Mouse (Mus musculus) liver, embryonic 13.5 days (tissue): ENCODE measurements around the gene Bmper. TPM values are rescaled to one million over a fixed set of nuclear protein-coding genes. Genes with fewer than 3 reads are reported as not detected.

ENCODE experiments used
- ATAC-seq: fragments of 200-750 bp; cut with Nextera tagmentation; 2 replicates; pipeline ENCODE4 v1.8.0; 2017; ENCODE audit warnings: low read depth, mild to moderate bottlenecking, moderate number of reproducible peaks, moderate library complexity
- DNase-seq: peaks from one replicate; pipeline ENCODE4 v3.0.0; 2022
- H3K27ac ChIP-seq: fragments of 300-500 bp; sonication (generic); 2 replicates; pipeline ENCODE4 v1.5.1; 2015; ENCODE audit warnings: moderate library complexity, mild to moderate bottlenecking, inconsistent platforms
- H3K27me3 ChIP-seq: fragments of 300-500 bp; sonication (generic); 2 replicates; pipeline ENCODE4 v1.6.1; 2015; ENCODE audit warnings: mild to moderate bottlenecking, inconsistent platforms
- H3K36me3 ChIP-seq: fragments of 300-500 bp; sonication (generic); 2 replicates; pipeline ENCODE4 v1.6.1; 2015; ENCODE audit warnings: mild to moderate bottlenecking, inconsistent platforms
- H3K4me1 ChIP-seq: fragments of 300-500 bp; sonication (generic); replicated peaks from 2 replicates; pipeline ENCODE4 v1.6.1; 2015; ENCODE audit warnings: inconsistent platforms
- H3K4me2 ChIP-seq: fragments of 300-500 bp; sonication (generic); 2 replicates; pipeline ENCODE4 v1.6.1; 2015; ENCODE audit warnings: inconsistent platforms, mild to moderate bottlenecking, moderate library complexity
- H3K4me3 ChIP-seq: fragments of 300-500 bp; sonication (generic); replicated peaks from 2 replicates; pipeline ENCODE4 v1.5.1; 2015; ENCODE audit warnings: mild to moderate bottlenecking, inconsistent platforms
- H3K9ac ChIP-seq: fragments of 300-500 bp; sonication (generic); 2 replicates; pipeline ENCODE4 v1.6.1; 2015; ENCODE audit warnings: mild to moderate bottlenecking, inconsistent platforms
- H3K9me3 ChIP-seq: fragments of 300-500 bp; sonication (generic); replicated peaks from 2 replicates; pipeline ENCODE4 v1.6.1; 2016; ENCODE audit warnings: inconsistent platforms
- WGBS: fragments of 180-500 bp; shearing (Covaris S2); methylation state at CpG from one replicate; pipeline ENCODE4 v1.1.7; 2015; ENCODE audit not compliant: insufficient replicate concordance; 5-methylcytosine and 5-hydroxymethylcytosine counted together
- polyA plus RNA-seq: library from polyadenylated mRNA; unstranded; fragments of >200 nt; fragmentation: Nextera tagmentation; extraction: Ambion mirVana; gene quantifications from 2 replicates; pipeline ENCODE4 v1.2.1, GENCODE M21; 2015

Bmper gene
- polyA plus RNA-seq, 1 experiment from 2014 or later, result 0.28 TPM

DNA sequence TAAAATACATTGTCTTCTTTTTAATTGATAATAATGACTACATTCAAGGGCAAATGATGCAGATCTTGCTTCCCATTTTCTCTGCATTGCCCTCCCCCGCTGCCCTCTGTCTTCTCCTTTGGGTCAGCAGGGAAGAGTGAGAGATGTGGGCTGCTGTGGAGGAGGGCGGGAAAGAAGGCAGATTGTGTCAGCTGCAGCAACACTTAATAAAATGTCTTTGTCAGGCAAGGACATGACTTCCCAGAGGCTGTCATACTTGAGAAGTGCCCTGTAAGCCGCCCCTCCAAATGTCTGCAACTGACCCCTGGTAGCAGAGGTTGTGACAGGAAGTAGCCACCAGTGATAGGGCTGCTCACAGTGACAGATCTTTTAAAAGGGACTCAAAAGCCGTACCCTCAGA, 83.3 kb downstream of the Bmper start:
- no peak for DNase-seq
- no peaks in the 10 kb centered on the region for H3K9me3 ChIP-seq
- no peaks in the 10 kb centered on the region for H3K4me1 ChIP-seq
- H3K4me2 ChIP-seq, result no peak overlapping the region
- no peak overlapping the region for H3K4me3 ChIP-seq
- 44% methylated on average over 4 of the region's 4 CpGs for WGBS
- H3K27me3 ChIP-seq, result no peaks in the 10 kb centered on the region
- ATAC-seq, result no peak
- H3K9ac ChIP-seq, result no peak overlapping the region
- no peaks in the 10 kb centered on the region for H3K36me3 ChIP-seq
- no peak overlapping the region for H3K27ac ChIP-seq

DNA sequence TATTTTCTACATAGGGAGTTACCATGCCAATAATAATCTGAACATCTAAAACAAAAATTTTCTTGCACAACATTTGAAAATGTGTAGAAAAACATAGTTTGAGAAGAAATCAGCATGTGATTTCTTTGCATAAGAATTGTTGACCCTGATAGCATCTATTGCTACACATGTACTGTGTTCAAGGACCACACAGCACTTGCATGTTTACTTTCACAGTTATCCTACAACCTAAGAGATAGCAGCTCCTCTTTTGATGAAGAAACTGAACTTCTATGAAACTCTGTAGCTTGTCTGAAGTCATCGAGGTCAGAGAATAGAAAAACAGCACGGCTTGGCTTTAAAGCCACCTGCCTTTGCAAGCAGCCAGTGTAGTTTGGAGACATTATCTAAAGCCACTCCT, 85.0 kb downstream of the Bmper start:
- no peak for DNase-seq
- no peaks in the 10 kb centered on the region for H3K36me3 ChIP-seq
- no peak overlapping the region for H3K4me2 ChIP-seq
- H3K4me1 ChIP-seq, result no peaks in the 10 kb centered on the region
- WGBS, result 53% methylated on average over 2 of the region's 2 CpGs
- no peaks in the 10 kb centered on the region for H3K27me3 ChIP-seq
- H3K9ac ChIP-seq, result no peak overlapping the region
- ATAC-seq, result no peak
- H3K9me3 ChIP-seq, result no peaks in the 10 kb centered on the region
- no peak overlapping the region for H3K4me3 ChIP-seq
- no peak overlapping the region for H3K27ac ChIP-seq

DNA sequence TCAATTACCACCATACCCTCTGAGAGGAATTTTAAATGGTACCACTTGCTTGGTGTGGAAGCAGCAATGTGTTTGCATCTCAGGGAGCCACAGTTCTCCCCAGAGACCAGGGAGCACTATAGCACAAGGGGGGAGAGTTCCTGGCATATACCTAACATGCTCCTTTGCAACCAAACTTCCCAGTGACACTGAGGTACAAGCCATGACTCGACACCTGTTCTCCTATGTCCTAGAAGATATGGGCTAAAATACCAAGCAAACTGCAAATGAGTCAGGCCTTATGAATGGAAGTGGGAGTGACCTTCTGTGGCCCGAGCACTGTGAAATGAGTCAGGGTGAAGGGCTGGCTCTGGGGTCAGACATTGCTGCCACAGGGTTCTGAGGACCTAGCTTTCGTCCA, 88.1 kb downstream of the Bmper start:
- Histone ChIP-seq H3K36me3 (no peaks in the 10 kb centered on the region), H3K27ac (no peak overlapping the region), H3K4me2 (no peak overlapping the region), H3K9ac (no peak overlapping the region), H3K9me3 (no peaks in the 10 kb centered on the region), H3K27me3 (no peaks in the 10 kb centered on the region), H3K4me1 (no peaks in the 10 kb centered on the region), H3K4me3 (no peak overlapping the region)
- 50% methylated on average over 3 of the region's 3 CpGs for WGBS
- no peak for DNase-seq
- ATAC-seq, result no peak

DNA sequence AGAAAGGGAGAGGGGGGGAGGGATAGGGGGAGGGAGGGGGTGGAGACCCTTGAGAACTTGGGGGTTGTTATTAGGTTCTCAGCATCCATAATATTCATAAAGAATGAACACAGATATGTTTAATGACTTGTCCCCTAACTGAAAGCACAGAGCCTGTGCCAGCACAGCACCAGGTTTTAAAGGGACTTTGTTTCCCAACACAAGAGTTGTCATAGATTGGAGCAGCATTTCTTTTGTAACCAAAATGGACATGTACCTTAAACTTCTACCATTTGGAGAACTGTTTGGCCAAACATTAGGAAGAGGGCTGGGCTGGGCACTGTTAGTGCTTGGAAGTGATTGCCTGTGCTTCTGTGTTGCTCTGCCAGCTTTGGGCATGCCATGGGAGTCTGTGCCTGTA, 89.1 kb downstream of the Bmper start:
- Histone ChIP-seq H3K36me3 (no peaks in the 10 kb centered on the region), H3K27ac (no peak overlapping the region), H3K9ac (no peak overlapping the region), H3K4me2 (no peak overlapping the region), H3K27me3 (no peaks in the 10 kb centered on the region), H3K9me3 (no peaks in the 10 kb centered on the region), H3K4me3 (no peak overlapping the region), H3K4me1 (no peaks in the 10 kb centered on the region)
- ATAC-seq, result no peak
- DNase-seq, result no peak

DNA sequence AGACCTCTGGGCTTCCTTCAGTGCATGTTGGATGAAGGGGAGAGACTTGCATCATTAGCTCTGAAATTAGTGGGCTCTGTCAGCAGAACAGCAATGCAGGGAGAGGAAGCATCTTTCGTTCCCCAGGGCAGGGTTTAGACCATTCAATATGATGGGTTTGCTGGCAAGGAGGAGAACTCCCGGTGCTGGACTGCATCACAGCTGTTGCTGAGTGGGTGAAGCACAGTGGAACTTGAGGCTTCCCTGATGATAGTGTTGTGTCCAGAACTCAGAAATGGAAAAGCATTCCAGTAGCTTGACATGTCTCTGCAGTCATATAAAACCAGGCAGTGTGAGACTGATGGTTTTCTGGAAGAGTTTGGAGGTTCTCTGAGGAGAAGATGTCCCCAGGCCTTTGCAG, 90.0 kb downstream of the Bmper start:
- Histone ChIP-seq H3K9ac (no peak overlapping the region), H3K4me2 (no peak overlapping the region), H3K4me1 (no peaks in the 10 kb centered on the region), H3K36me3 (no peaks in the 10 kb centered on the region), H3K27ac (no peak overlapping the region), H3K4me3 (no peak overlapping the region), H3K9me3 (no peaks in the 10 kb centered on the region), H3K27me3 (no peaks in the 10 kb centered on the region)
- DNase-seq, result no peak
- 37% methylated on average over 2 of the region's 2 CpGs for WGBS
- no peak for ATAC-seq

- Histone ChIP-seq H3K4me3 (no peak overlapping the region), H3K27ac (no peak overlapping the region), H3K27me3 (no peaks in the 10 kb centered on the region), H3K4me2 (no peak overlapping the region), H3K9me3 (no peaks in the 10 kb centered on the region), H3K4me1 (no peaks in the 10 kb centered on the region), H3K9ac (no peak overlapping the region), H3K36me3 (no peaks in the 10 kb centered on the region)
- WGBS, result 78% methylated on average over 5 of the region's 5 CpGs
- ATAC-seq (no peak), DNase-seq (no peak)
Measured at GRCm38 (mm10) chr9:23315631-23316330, 92.9 kb downstream of the Bmper start.

DNA sequence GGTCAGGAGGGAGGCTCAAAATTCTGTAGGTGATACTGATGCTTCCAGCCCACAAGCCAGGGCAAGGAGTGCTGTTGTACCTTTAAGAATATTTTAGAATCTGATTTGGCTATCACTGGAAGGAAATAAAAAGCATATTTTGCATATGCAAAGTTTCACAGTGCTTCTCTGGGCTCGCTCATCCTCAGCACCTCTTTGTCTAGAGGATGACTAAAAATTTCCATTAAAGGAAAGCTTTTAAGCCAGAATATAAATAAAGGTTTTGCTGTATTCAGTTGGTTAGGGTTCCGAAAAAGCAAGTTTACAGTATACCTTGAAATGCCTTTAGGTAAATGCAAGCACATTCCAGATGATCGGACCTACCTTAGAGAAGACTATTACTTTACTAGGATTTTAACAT, 105.0 kb downstream of the Bmper start:
- Histone ChIP-seq H3K4me1 (no peaks in the 10 kb centered on the region), H3K9ac (no peak overlapping the region), H3K4me2 (no peak overlapping the region), H3K36me3 (no peaks in the 10 kb centered on the region), H3K27ac (no peak overlapping the region), H3K27me3 (no peaks in the 10 kb centered on the region), H3K9me3 (no peaks in the 10 kb centered on the region), H3K4me3 (no peak overlapping the region)
- 69% methylated on average over 3 of the region's 3 CpGs for WGBS
- no peak for ATAC-seq
- no peak for DNase-seq

GRCm38 (mm10) chr9:23333041-23333622, 110.3 kb downstream of the Bmper start:
- Histone ChIP-seq H3K36me3 (no peaks in the 10 kb centered on the region), H3K27ac (no peak overlapping the region), H3K4me1 (no peaks in the 10 kb centered on the region), H3K9ac (no peak overlapping the region), H3K4me2 (no peak overlapping the region), H3K27me3 (no peaks in the 10 kb centered on the region), H3K9me3 (no peaks in the 10 kb centered on the region), H3K4me3 (no peak overlapping the region)
- ATAC-seq (no peak), DNase-seq (no peak)
- 55% methylated on average over 3 of the region's 3 CpGs for WGBS

- no peak overlapping the region for H3K4me3 ChIP-seq
- DNase-seq (no peak), ATAC-seq (no peak)
- H3K4me2 ChIP-seq, result no peak overlapping the region
- H3K36me3 ChIP-seq, result no peaks in the 10 kb centered on the region
- H3K27ac ChIP-seq, result no peak overlapping the region
- H3K9me3 ChIP-seq, result no peaks in the 10 kb centered on the region
- no peaks in the 10 kb centered on the region for H3K4me1 ChIP-seq
- H3K9ac ChIP-seq, result no peak overlapping the region
- H3K27me3 ChIP-seq, result no peaks in the 10 kb centered on the region
Measured at GRCm38 (mm10) chr9:23340551-23340950, 117.7 kb downstream of the Bmper start.

DNA sequence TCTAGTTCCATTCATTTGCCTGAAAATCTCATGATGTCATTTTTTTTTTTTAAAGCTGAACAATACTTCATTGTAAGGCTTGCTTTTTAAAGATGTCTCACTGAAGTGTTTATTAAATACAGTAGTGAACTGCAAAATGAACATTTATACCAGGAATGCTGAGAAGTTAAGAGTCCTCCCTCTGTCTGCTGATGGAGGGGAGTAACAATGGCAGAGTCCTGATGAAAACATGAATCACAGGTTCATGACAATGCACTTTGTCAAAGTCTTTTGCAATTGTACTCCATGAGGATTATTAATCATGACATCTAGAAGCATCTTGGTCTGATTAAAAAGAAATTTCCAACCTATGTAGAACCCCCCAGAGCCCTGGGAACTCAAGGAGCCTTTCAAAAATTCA, 118.4 kb downstream of the Bmper start:
- no peaks in the 10 kb centered on the region for H3K27me3 ChIP-seq
- H3K4me3 ChIP-seq, result no peak overlapping the region
- H3K27ac ChIP-seq, result no peak overlapping the region
- no peak overlapping the region for H3K9ac ChIP-seq
- no peaks in the 10 kb centered on the region for H3K4me1 ChIP-seq
- no peak overlapping the region for H3K4me2 ChIP-seq
- ATAC-seq, result no peak
- no peaks in the 10 kb centered on the region for H3K36me3 ChIP-seq
- no peaks in the 10 kb centered on the region for H3K9me3 ChIP-seq
- no peak for DNase-seq

DNA sequence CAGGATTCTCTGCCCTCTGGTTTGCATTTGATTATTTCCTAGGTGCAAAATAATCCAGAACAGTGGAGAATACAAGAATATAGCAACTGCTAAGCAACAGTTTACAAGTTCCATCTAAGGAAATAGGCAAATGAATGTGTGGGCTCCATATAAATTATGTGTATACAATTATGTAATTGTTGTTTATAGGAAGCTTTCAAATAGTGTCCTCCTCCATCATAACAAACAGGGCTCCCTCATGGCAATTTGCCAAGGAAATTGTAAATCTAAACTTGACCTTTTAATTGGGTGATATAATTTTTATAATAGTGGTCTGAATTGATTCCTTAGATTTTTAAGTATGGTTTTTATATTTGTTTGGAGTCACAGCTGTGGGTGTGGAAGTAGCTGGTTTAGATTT, 121.5 kb downstream of the Bmper start:
- DNase-seq (no peak), ATAC-seq (no peak)
- Histone ChIP-seq H3K4me2 (no peak overlapping the region), H3K36me3 (no peaks in the 10 kb centered on the region), H3K9ac (no peak overlapping the region), H3K27ac (no peak overlapping the region), H3K27me3 (no peaks in the 10 kb centered on the region), H3K4me1 (no peaks in the 10 kb centered on the region), H3K4me3 (no peak overlapping the region), H3K9me3 (no peaks in the 10 kb centered on the region)

DNA sequence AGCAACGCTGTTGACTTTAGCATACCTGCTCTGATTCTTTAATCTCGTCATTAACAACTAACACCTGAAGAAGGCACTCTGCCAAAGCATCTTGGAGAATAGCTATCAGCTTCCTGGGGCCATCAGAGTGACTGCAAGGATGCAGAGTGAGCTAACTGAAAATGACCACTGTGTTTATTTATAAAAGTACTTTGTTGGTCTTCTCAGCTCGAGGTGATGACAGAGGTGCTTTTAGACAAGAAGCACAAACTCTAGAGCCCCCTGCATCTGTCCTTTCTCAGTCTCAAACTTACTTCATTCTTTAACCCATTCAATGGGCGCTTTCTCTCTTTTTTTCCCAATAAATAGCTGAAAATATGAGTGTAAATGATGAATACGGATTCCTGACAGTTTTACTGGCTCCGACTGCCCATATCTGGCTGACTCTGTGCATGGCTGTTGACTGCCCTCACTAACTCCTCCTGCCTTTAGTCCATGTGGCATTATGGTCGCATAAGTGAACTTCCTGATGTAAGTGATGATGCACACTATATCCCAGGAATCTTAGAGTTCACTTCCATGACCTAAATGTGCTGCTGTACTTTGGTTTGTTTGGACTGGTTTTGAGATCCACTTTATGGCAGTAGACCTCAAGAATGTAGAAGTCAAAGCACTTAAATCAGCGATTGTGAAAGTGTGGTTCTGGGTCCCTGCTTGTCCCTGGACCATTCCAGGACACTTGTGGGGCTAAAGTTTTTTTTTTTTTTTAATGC, 122.4 kb downstream of the Bmper start:
- no peak for ATAC-seq

More for the DNA sequence above, 122.4 kb downstream of the Bmper start:
- Histone ChIP-seq H3K36me3 (no peaks in the 10 kb centered on the region), H3K9ac (no peak overlapping the region), H3K27me3 (no peaks in the 10 kb centered on the region), H3K4me1 (no peaks in the 10 kb centered on the region), H3K4me2 (no peak overlapping the region), H3K27ac (no peak overlapping the region), H3K4me3 (no peak overlapping the region), H3K9me3 (no peaks in the 10 kb centered on the region)
- no peak for DNase-seq
- 46% methylated on average over 8 of the region's 8 CpGs for WGBS
